Mouse (Mus musculus): ENCODE data around the gene Accs. TPM values are rescaled to one million over a fixed set of nuclear protein-coding genes. Genes with fewer than 3 reads are reported as not detected.

The Accs gene
- total and polyA plus RNA-seq, 3 experiments = 5.7 to 6.7 (median 6.2) TPM

GRCm38 (mm10) chr2:93836232-93836785, 13.4 kb downstream of the Accs start:
- dilution Hi-C loops (cut with MboI; ENCODE audit: extremely low pct_ligation_motif_present, extremely low pct_unique_long_range_greater_than_20kb, low sequenced_read_pairs) = no loop called here
- no peak overlapping the region for H3K4me2 ChIP-seq (ENCODE audit: insufficient read depth, low read depth, poor library complexity, severe bottlenecking)
- in situ Hi-C loops (cut with MboI; ENCODE audit: low pct_ligation_motif_present, low pct_unique_long_range_greater_than_20kb, low sequenced_read_pairs) = no loop called here
- no peaks in the 10 kb centered on the region for H3K4me1 ChIP-seq (ENCODE audit: control insufficient read depth in 1 of 2, insufficient read depth in 2 of 2)
- H3K36me3 ChIP-seq (replicated peaks in 1 of 2; ENCODE audit: control insufficient read depth in 1 of 2, insufficient read depth in 1 of 2, low read length in 1 of 2) = peaks cover 6 to 60% of the 10 kb centered on the region in 2 experiments
- H3K79me2 ChIP-seq (replicated peaks; ENCODE audit: control insufficient read depth, extremely low read depth, insufficient read depth, poor library complexity, severe bottlenecking) = no peaks in the 10 kb centered on the region
- no peak overlapping the region for H3K9ac ChIP-seq (ENCODE audit: insufficient read depth, low read depth)
- H3K27me3 ChIP-seq (replicated peaks) = no peaks in the 10 kb centered on the region
- no peak overlapping the region for H3K27ac ChIP-seq (ENCODE audit: insufficient read depth, low read depth)
- no peak for DNase-seq (ENCODE audit: extremely low read depth)
- TF ChIP-seq USF2 (conservative IDR thresholded peaks at IDR 0.05; ENCODE audit: low read depth, low read length) = no peak
- no peak for TF ChIP-seq ZNF384 (IDR thresholded peaks at IDR 0.05; ENCODE audit: low read depth, low read length)
- no peak for TF ChIP-seq USF1 (IDR thresholded peaks at IDR 0.05; ENCODE audit: low read depth, low read length)
- TF ChIP-seq ZMIZ1 (IDR thresholded peaks at IDR 0.05; ENCODE audit: low read depth, low read length) = no peak
- no peak for TF ChIP-seq NRF1 (IDR thresholded peaks at IDR 0.05; ENCODE audit: low read depth, low read length)
- TF ChIP-seq MAZ (IDR thresholded peaks at IDR 0.05; ENCODE audit: low read depth, low read length) = no peak
- TF ChIP-seq POLR2AphosphoS2 (IDR thresholded peaks at IDR 0.05; ENCODE audit: low read depth, low read length) = no peak
- no peak for TF ChIP-seq KAT2A (IDR thresholded peaks at IDR 0.05; ENCODE audit: insufficient replicate concordance, low read length)
- no peak for TF ChIP-seq TBP (conservative IDR thresholded peaks at IDR 0.05; ENCODE audit: low read depth, low read length)
- TF ChIP-seq RAD21 (IDR thresholded peaks at IDR 0.05; ENCODE audit: low read depth, low read length) = no peak
- TF ChIP-seq E2F4 (IDR thresholded peaks at IDR 0.05; ENCODE audit: insufficient replicate concordance, low read depth, low read length) = no peak
- TF ChIP-seq BHLHE40 (IDR thresholded peaks at IDR 0.05; ENCODE audit: low read depth, low read length) = no peak
- TF ChIP-seq ZKSCAN1 (IDR thresholded peaks at IDR 0.05; ENCODE audit: borderline replicate concordance, low read depth, low read length) = no peak
- no peak for TF ChIP-seq MEF2A (IDR thresholded peaks at IDR 0.05; ENCODE audit: borderline replicate concordance, low read depth, low read length)
- no peak for TF ChIP-seq JUND (conservative IDR thresholded peaks at IDR 0.05; ENCODE audit: low read depth, low read length)
- TF ChIP-seq MYC (IDR thresholded peaks at IDR 0.05; ENCODE audit: low read depth, low read length) = no peak
- TF ChIP-seq SIN3A (IDR thresholded peaks at IDR 0.05; ENCODE audit: low read length) = no peak
- no peak for TF ChIP-seq HCFC1 (IDR thresholded peaks at IDR 0.05; ENCODE audit: low read depth, low read length)
- TF ChIP-seq JUN (IDR thresholded peaks at IDR 0.05; ENCODE audit: insufficient read depth, low read depth, low read length) = no peak
- no peak for TF ChIP-seq CHD2 (IDR thresholded peaks at IDR 0.05; ENCODE audit: low read length)
- peaks cover 3% of the 10 kb centered on the region for H3K9me3 ChIP-seq (replicated peaks; ENCODE audit: low read length)
- H3K4me3 ChIP-seq (replicated peaks in 1 of 3; ENCODE audit: low read depth in 2 of 3, low read length in 2 of 3, poor library complexity in 1 of 3) = no peak overlapping the region

- DNase-seq (ENCODE audit: extremely low read depth) = no peak
- H3K27me3 ChIP-seq (replicated peaks) = no peaks in the 10 kb centered on the region
- dilution Hi-C loops (cut with MboI; ENCODE audit: extremely low pct_ligation_motif_present, extremely low pct_unique_long_range_greater_than_20kb, low sequenced_read_pairs) (no loop called here), in situ Hi-C loops (cut with MboI; ENCODE audit: low pct_ligation_motif_present, low pct_unique_long_range_greater_than_20kb, low sequenced_read_pairs) (no loop called here)
- no peaks in the 10 kb centered on the region for H3K79me2 ChIP-seq (replicated peaks; ENCODE audit: control insufficient read depth, extremely low read depth, insufficient read depth, poor library complexity, severe bottlenecking)
- H3K27ac ChIP-seq (ENCODE audit: insufficient read depth, low read depth) = no peak overlapping the region
- no peaks in the 10 kb centered on the region for H3K4me1 ChIP-seq (ENCODE audit: control insufficient read depth in 1 of 2, insufficient read depth in 2 of 2)
- peaks cover 6 to 54% of the 10 kb centered on the region in 2 experiments for H3K36me3 ChIP-seq (replicated peaks in 1 of 2; ENCODE audit: control insufficient read depth in 1 of 2, insufficient read depth in 1 of 2, low read length in 1 of 2)
- no peak overlapping the region for H3K9ac ChIP-seq (ENCODE audit: insufficient read depth, low read depth)
- no peak for TF ChIP-seq MXI1 (IDR thresholded peaks at IDR 0.05; ENCODE audit: low read depth, low read length)
- no peak for TF ChIP-seq SMC3 (IDR thresholded peaks at IDR 0.05; ENCODE audit: low read depth, low read length)
- no peak for TF ChIP-seq ZMIZ1 (IDR thresholded peaks at IDR 0.05; ENCODE audit: low read depth, low read length)
- TF ChIP-seq ZNF384 (IDR thresholded peaks at IDR 0.05; ENCODE audit: low read depth, low read length) = no peak
- no peak for TF ChIP-seq USF2 (conservative IDR thresholded peaks at IDR 0.05; ENCODE audit: low read depth, low read length)
- no peak for TF ChIP-seq POLR2A (IDR thresholded peaks at IDR 0.05; ENCODE audit: low read depth, low read length)
- TF ChIP-seq MEF2A (IDR thresholded peaks at IDR 0.05; ENCODE audit: borderline replicate concordance, low read depth, low read length) = no peak
- no peak for TF ChIP-seq JUN (IDR thresholded peaks at IDR 0.05; ENCODE audit: insufficient read depth, low read depth, low read length)
- TF ChIP-seq RCOR1 (conservative IDR thresholded peaks at IDR 0.05; ENCODE audit: low read depth, low read length) = no peak
- no peak for TF ChIP-seq MAX (IDR thresholded peaks at IDR 0.05; ENCODE audit: low read length)
- TF ChIP-seq NELFE (IDR thresholded peaks at IDR 0.05; ENCODE audit: low read depth, low read length) = no peak
- no peak for TF ChIP-seq MYC (IDR thresholded peaks at IDR 0.05; ENCODE audit: low read depth, low read length)
- TF ChIP-seq POLR2AphosphoS2 (IDR thresholded peaks at IDR 0.05; ENCODE audit: low read depth, low read length) = no peak
- H3K4me3 ChIP-seq (replicated peaks in 1 of 3; ENCODE audit: low read depth in 2 of 3, low read length in 2 of 3, poor library complexity in 1 of 3) = no peak overlapping the region
- H3K4me2 ChIP-seq (ENCODE audit: insufficient read depth, low read depth, poor library complexity, severe bottlenecking) = no peak overlapping the region
- peaks cover 2% of the 10 kb centered on the region for H3K9me3 ChIP-seq (replicated peaks; ENCODE audit: low read length)
Measured at GRCm38 (mm10) chr2:93835596-93835995, 14.1 kb downstream of the Accs start.
